Mouse (Mus musculus): ENCODE results near the gene Tecpr1. TPM values are rescaled to one million over a fixed set of nuclear protein-coding genes. Genes with fewer than 3 reads are reported as not detected.
A peak's percentile ranks its signal among the peaks of the same experiment; 100 is the strongest.

Gene Tecpr1
- polyA plus RNA-seq, 1 experiment from 2014 or later = 48.2 TPM

- no peak for ATAC-seq
- H3K4me1 ChIP-seq (ENCODE audit: control insufficient read depth, insufficient read depth, low read length) = peaks cover 8% of the 10 kb centered on the region
- no peak overlapping the region for H3K9ac ChIP-seq (ENCODE audit: low read depth, low read length)
- H3K4me3 ChIP-seq (ENCODE audit: low read depth, low read length) = no peak overlapping the region
- WGBS = 88% methylated on average over 6 of the region's 6 CpGs
- H3K36me3 ChIP-seq (ENCODE audit: control insufficient read depth, insufficient read depth, low read length) = no peaks in the 10 kb centered on the region
- H3K9me3 ChIP-seq (replicated peaks; ENCODE audit: control insufficient read depth, low read length, poor library complexity, severe bottlenecking) = no peaks in the 10 kb centered on the region
- H3K4me2 ChIP-seq (ENCODE audit: low read length) = no peak overlapping the region
- no peaks in the 10 kb centered on the region for H3K27me3 ChIP-seq (ENCODE audit: control insufficient read depth, insufficient read depth, low read depth, low read length)
- H3K27ac ChIP-seq (ENCODE audit: low read length) = no peak overlapping the region
Measured at GRCm38 (mm10) chr5:144192673-144193072, 30.7 kb downstream of the Tecpr1 start.

GRCm38 (mm10) chr5:144191026-144191425, 32.4 kb downstream of the Tecpr1 start:
- 51% methylated on average over 23 of the region's 23 CpGs for WGBS
- H3K9ac ChIP-seq (ENCODE audit: low read depth, low read length) = no peak overlapping the region
- no peak for ATAC-seq
- peaks cover under 1% of the 10 kb centered on the region; the same call in 1 of the 2 replicates for H3K36me3 ChIP-seq (ENCODE audit: control insufficient read depth, insufficient read depth, low read length)
- H3K27ac ChIP-seq (ENCODE audit: low read length) = no peak overlapping the region
- no peaks in the 10 kb centered on the region for H3K9me3 ChIP-seq (replicated peaks; ENCODE audit: control insufficient read depth, low read length, poor library complexity, severe bottlenecking)
- H3K4me1 ChIP-seq (ENCODE audit: control insufficient read depth, insufficient read depth, low read length) = peaks cover 8% of the 10 kb centered on the region
- no peak overlapping the region for H3K4me3 ChIP-seq (ENCODE audit: low read depth, low read length)
- H3K27me3 ChIP-seq (ENCODE audit: control insufficient read depth, insufficient read depth, low read depth, low read length) = no peaks in the 10 kb centered on the region
- no peak overlapping the region for H3K4me2 ChIP-seq (ENCODE audit: low read length)

GRCm38 (mm10) chr5:144189950-144190583, 33.3 kb downstream of the Tecpr1 start, which contains the start of gene Bhlha15:
Gene Bhlha15 (plus strand): TSS chr5:144190286.
- Histone ChIP-seq H3K9me3 (replicated peaks; ENCODE audit: control insufficient read depth, low read length, poor library complexity, severe bottlenecking) (no peaks in the 10 kb centered on the region), H3K4me3 (ENCODE audit: low read depth, low read length) (no peak within 1 kb of the TSS), H3K27ac (ENCODE audit: low read length) (no peak within 1 kb of the TSS), H3K9ac (ENCODE audit: low read depth, low read length) (peak within 1 kb of the TSS; percentile 38; the same call in 1 of the 2 replicates), H3K4me2 (ENCODE audit: low read length) (peak within 1 kb of the TSS; percentile 49), H3K36me3 (ENCODE audit: control insufficient read depth, insufficient read depth, low read length) (peaks cover 10% of the 10 kb centered on the region), H3K4me1 (ENCODE audit: control insufficient read depth, insufficient read depth, low read length) (peaks cover 8% of the 10 kb centered on the region), H3K27me3 (ENCODE audit: control insufficient read depth, insufficient read depth, low read depth, low read length) (no peaks in the 10 kb centered on the region)
- peak; percentile 36; the same call in 1 of the 2 replicates for ATAC-seq
- WGBS = 6% methylated on average over 19 of the region's 26 CpGs

GRCm38 (mm10) chr5:144189327-144189726, 34.1 kb downstream of the Tecpr1 start:
- H3K27me3 ChIP-seq (ENCODE audit: control insufficient read depth, insufficient read depth, low read depth, low read length) = no peaks in the 10 kb centered on the region
- H3K27ac ChIP-seq (ENCODE audit: low read length) = no peak overlapping the region
- peaks cover 13% of the 10 kb centered on the region for H3K36me3 ChIP-seq (ENCODE audit: control insufficient read depth, insufficient read depth, low read length)
- no peaks in the 10 kb centered on the region for H3K9me3 ChIP-seq (replicated peaks; ENCODE audit: control insufficient read depth, low read length, poor library complexity, severe bottlenecking)
- ATAC-seq = no peak
- H3K4me2 ChIP-seq (ENCODE audit: low read length) = no peak overlapping the region
- peaks cover 8% of the 10 kb centered on the region for H3K4me1 ChIP-seq (ENCODE audit: control insufficient read depth, insufficient read depth, low read length)
- WGBS = 75% methylated on average over 7 of the region's 7 CpGs
- no peak overlapping the region for H3K9ac ChIP-seq (ENCODE audit: low read depth, low read length)
- no peak overlapping the region for H3K4me3 ChIP-seq (ENCODE audit: low read depth, low read length)

GRCm38 (mm10) chr5:144188422-144188821, 35.0 kb downstream of the Tecpr1 start:
- H3K9me3 ChIP-seq (replicated peaks; ENCODE audit: control insufficient read depth, low read length, poor library complexity, severe bottlenecking) = no peaks in the 10 kb centered on the region
- ATAC-seq = no peak
- H3K4me1 ChIP-seq (ENCODE audit: control insufficient read depth, insufficient read depth, low read length) = peaks cover 8% of the 10 kb centered on the region
- H3K27ac ChIP-seq (ENCODE audit: low read length) = no peak overlapping the region
- H3K36me3 ChIP-seq (ENCODE audit: control insufficient read depth, insufficient read depth, low read length) = peaks cover 13% of the 10 kb centered on the region
- no peaks in the 10 kb centered on the region for H3K27me3 ChIP-seq (ENCODE audit: control insufficient read depth, insufficient read depth, low read depth, low read length)
- WGBS = 82% methylated on average over 6 of the region's 6 CpGs
- H3K9ac ChIP-seq (ENCODE audit: low read depth, low read length) = no peak overlapping the region
- no peak overlapping the region for H3K4me2 ChIP-seq (ENCODE audit: low read length)
- H3K4me3 ChIP-seq (ENCODE audit: low read depth, low read length) = no peak overlapping the region

- no peaks in the 10 kb centered on the region for H3K9me3 ChIP-seq (replicated peaks; ENCODE audit: control insufficient read depth, low read length, poor library complexity, severe bottlenecking)
- H3K36me3 ChIP-seq (ENCODE audit: control insufficient read depth, insufficient read depth, low read length) = peaks cover 13% of the 10 kb centered on the region
- H3K4me3 ChIP-seq (ENCODE audit: low read depth, low read length) = no peak overlapping the region
- no peak overlapping the region for H3K9ac ChIP-seq (ENCODE audit: low read depth, low read length)
- WGBS = 92% methylated on average over 21 of the region's 21 CpGs
- H3K27me3 ChIP-seq (ENCODE audit: control insufficient read depth, insufficient read depth, low read depth, low read length) = no peaks in the 10 kb centered on the region
- ATAC-seq = no peak
- no peaks in the 10 kb centered on the region for H3K4me1 ChIP-seq (ENCODE audit: control insufficient read depth, insufficient read depth, low read length)
- H3K4me2 ChIP-seq (ENCODE audit: low read length) = no peak overlapping the region
- no peak overlapping the region for H3K27ac ChIP-seq (ENCODE audit: low read length)
Measured at GRCm38 (mm10) chr5:144184350-144185045, 38.9 kb downstream of the Tecpr1 start.

- no peak overlapping the region for H3K9ac ChIP-seq (ENCODE audit: low read depth, low read length)
- WGBS = 83% methylated on average over 7 of the region's 7 CpGs
- peaks cover 13% of the 10 kb centered on the region for H3K36me3 ChIP-seq (ENCODE audit: control insufficient read depth, insufficient read depth, low read length)
- no peaks in the 10 kb centered on the region for H3K9me3 ChIP-seq (replicated peaks; ENCODE audit: control insufficient read depth, low read length, poor library complexity, severe bottlenecking)
- no peaks in the 10 kb centered on the region for H3K4me1 ChIP-seq (ENCODE audit: control insufficient read depth, insufficient read depth, low read length)
- no peak overlapping the region for H3K4me3 ChIP-seq (ENCODE audit: low read depth, low read length)
- no peak overlapping the region for H3K27ac ChIP-seq (ENCODE audit: low read length)
- H3K4me2 ChIP-seq (ENCODE audit: low read length) = no peak overlapping the region
- no peaks in the 10 kb centered on the region for H3K27me3 ChIP-seq (ENCODE audit: control insufficient read depth, insufficient read depth, low read depth, low read length)
- ATAC-seq = no peak
Measured at GRCm38 (mm10) chr5:144183647-144184335, 39.6 kb downstream of the Tecpr1 start.

GRCm38 (mm10) chr5:144183248-144183559, 40.2 kb downstream of the Tecpr1 start:
- Histone ChIP-seq H3K36me3 (ENCODE audit: control insufficient read depth, insufficient read depth, low read length) (peaks cover 13% of the 10 kb centered on the region), H3K4me2 (ENCODE audit: low read length) (no peak overlapping the region), H3K9ac (ENCODE audit: low read depth, low read length) (no peak overlapping the region), H3K4me3 (ENCODE audit: low read depth, low read length) (no peak overlapping the region), H3K4me1 (ENCODE audit: control insufficient read depth, insufficient read depth, low read length) (no peaks in the 10 kb centered on the region), H3K9me3 (replicated peaks; ENCODE audit: control insufficient read depth, low read length, poor library complexity, severe bottlenecking) (no peaks in the 10 kb centered on the region), H3K27ac (ENCODE audit: low read length) (no peak overlapping the region), H3K27me3 (ENCODE audit: control insufficient read depth, insufficient read depth, low read depth, low read length) (no peaks in the 10 kb centered on the region)
- ATAC-seq = no peak
- 89% methylated on average over 8 of the region's 8 CpGs for WGBS

Measured in midbrain, embryonic 16.5 days (tissue).